Mouse (Mus musculus) T-helper 17 cell (primary cell): Measurements from ENCODE around the gene Rap1gap.

Source experiments
- in situ Hi-C, 2 experiments: fragments of 300-600 bp; cut with MboI, MseI; formaldehyde crosslinking; loops; 1 replicate in 1 of 2; 2 replicates in 1 of 2; pipeline ENCODE4 v1.15.1; 2025; ENCODE audit warnings: high pct_unique_total_duplicates in 2 of 2

Gene Rap1gap

DNA sequence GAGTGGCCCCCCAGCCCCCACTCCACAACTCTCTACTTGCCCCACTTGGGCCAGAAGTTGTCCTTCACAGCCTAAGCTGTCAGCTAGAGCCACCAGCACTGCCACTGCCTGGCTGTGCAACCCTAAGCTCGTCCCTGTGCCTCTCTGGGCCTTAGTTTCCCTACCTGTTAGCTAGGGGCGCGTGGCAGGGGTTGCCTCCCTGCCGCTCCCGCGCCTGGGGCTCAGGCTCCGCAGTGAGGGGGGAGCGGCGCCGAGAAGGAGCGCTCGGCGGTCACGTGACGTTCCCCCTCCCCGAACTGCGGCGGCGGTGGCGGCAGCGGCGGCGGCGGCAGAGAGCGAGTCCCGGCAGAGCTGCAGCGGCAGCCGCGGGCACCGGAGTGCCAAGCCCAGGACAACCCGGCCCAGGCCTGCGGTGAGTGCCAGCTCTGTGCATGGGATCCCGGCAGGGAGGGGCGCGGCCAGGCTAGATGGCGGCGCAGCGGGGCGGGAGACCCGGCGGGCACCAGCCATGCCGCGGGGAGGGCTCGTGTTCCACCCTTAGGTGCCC is at the start of gene Rap1gap:
Gene Rap1gap, plus strand, starts transcription at position 294 of the 547 bp plus-strand sequence.
- in situ Hi-C loops = no loop called here

DNA sequence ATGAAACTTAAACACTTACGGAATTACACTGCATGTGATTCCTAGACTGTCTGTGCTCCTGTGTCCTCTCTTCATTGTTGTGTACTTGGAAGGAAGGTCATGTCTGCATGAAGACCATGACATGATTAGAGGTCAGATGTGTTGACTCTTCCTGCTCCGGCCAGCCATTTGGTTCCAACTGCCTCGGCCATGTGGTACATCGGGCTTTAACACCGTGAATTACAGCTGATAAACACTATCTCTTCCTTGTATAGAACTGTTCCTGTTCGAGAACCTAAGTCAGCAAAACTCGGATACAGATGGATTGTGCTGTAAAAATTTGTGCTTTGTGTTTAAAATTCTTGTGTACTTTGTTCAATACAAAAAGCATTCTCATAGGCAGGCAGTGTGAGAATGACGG is 41.7 kb upstream of the Rap1gap start:
- in situ Hi-C loops = no loop called here

GRCm38 (mm10) chr4:137627476-137628235 is 36.9 kb upstream of the Rap1gap start:
- in situ Hi-C loops = no loop called here

- in situ Hi-C loops = no loop called here
Measured at GRCm38 (mm10) chr4:137628400-137628799, 36.1 kb upstream of the Rap1gap start.

GRCm38 (mm10) chr4:137629354-137629753 is 35.2 kb upstream of the Rap1gap start:
- in situ Hi-C loops = no loop called here

DNA sequence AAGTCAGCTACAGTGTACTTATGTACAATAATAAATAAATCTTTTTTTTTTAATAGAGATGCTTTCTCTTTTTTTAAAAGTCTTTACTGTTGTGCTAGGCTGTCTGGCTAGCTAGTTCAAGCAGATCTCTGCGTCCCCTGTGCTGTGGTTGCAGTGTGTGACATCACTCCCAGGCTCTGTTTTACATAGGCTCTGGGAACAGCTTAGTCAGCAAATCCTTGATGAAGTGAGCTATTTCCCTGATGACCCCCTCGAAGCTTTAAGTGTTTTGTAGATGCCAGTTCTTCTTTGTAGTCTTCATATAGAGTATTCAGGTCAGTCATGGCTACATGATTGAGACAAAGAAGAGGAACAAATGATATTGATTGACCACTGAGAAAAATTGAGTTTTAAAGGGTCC is 34.4 kb upstream of the Rap1gap start:
- in situ Hi-C loops = no loop called here

- in situ Hi-C loops = no loop called here
Measured at GRCm38 (mm10) chr4:137631596-137631995, 32.9 kb upstream of the Rap1gap start.

- in situ Hi-C loops = no loop called here
Measured at GRCm38 (mm10) chr4:137633394-137633793, 31.1 kb upstream of the Rap1gap start.

GRCm38 (mm10) chr4:137636597-137636996 is 27.9 kb upstream of the Rap1gap start:
- in situ Hi-C loops = no loop called here

DNA sequence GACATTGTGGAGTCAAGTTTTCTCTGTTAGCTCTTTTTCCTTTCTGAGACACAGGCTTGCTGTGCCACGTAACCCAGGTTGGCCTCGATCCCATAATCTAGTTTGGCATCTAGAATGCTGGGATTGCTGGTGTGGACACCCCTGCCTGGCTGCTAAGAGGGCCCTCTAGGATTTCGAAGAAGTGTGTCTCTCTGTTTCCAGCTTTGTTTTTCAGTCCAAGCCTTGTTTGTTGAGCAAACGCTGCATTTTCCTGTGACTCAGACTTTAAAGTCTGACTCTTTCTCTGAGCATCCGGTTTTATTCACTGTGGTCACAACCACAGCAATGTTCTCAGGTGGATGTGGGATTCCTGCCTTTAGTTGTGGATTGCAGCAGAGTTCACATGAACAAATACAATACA is 23.0 kb upstream of the Rap1gap start:
- in situ Hi-C loops = no loop called here

DNA sequence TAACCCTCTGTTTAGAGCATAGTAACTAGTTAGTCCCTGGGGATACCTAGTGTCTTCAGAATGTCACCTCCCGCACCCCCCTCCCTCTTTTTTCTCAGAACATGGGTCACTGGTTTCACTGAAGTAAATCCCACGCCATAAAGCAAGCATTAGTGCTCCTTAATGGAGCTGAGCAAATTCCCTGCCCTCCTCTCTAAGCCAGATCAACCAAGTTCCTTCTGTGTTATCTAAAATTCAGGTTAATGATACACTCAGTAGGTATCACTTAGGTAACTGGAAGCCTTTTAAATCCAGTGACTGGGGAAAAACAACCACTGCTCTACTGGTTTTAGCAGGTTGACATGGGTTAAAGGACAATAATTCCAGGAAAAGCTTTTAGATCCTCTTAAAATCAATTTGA is 22.4 kb upstream of the Rap1gap start:
- in situ Hi-C loops = no loop called here

- in situ Hi-C loops = no loop called here
Measured at GRCm38 (mm10) chr4:137643459-137643858, 21.1 kb upstream of the Rap1gap start.

DNA sequence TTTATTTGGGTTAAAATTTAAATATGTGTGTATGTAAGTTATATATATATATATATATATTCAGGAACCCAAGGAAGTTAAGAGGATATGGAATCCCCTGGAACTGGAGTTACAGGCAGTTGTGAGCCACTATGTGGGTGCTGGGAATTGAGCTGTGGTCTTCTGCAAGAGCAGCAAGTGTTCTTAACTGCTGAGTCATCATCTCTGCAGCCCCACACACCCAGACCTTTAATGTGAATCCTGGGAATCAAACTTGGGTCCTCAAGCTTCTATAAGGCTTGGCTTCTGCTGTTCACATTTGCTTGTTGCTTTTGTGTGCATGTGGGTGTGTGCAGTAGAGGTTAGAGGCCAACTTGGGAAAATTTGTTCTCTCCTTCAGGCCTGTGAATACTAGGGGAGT is 18.3 kb upstream of the Rap1gap start:
- in situ Hi-C loops = no loop called here

DNA sequence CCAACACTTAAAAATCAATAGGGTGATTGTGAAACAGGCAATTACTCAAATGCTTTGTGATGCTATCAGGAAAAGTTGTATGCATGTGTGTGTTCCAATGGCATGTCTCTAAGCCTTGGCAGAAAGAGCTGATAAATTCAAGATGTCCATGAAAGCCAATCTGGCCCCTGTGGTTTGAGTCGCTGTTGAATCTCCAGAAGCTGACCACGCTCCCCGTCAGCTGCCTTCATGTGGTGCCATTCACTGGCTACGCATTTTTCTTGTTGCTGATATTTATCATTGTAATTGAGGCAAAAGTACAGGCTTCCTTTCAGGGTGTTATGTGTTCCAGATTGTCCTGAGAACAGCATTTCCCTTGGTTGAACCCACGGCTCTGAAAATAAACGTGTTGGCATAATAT is 16.9 kb upstream of the Rap1gap start:
- in situ Hi-C loops = no loop called here

DNA sequence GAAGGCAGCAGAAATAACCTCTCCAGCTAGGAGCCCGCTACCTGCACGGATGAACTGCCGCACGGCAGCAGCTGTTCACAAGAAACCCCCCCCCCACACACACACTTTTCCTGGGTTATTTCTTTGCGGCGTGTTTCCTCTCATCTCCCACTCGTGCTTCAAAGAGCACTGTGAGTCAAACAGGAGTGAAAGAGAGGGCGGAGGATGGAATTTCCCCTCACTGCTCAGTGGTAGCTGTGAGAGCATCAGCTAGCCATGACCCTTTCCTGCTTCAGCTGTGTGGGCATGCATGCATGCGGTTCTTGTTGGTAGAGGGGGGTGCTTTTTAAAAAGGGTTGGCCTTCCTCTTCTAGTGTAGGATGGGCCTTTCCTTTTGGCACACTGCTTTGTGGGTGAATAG is 16.3 kb upstream of the Rap1gap start:
- in situ Hi-C loops = no loop called here

- in situ Hi-C loops = loop anchor here in 1 of 2 experiments (10.0 kb wide), 1 partner anchor 206 kb away; no protein-coding TSS in a partner anchor
Measured at GRCm38 (mm10) chr4:137650912-137651311, 13.6 kb upstream of the Rap1gap start.

DNA sequence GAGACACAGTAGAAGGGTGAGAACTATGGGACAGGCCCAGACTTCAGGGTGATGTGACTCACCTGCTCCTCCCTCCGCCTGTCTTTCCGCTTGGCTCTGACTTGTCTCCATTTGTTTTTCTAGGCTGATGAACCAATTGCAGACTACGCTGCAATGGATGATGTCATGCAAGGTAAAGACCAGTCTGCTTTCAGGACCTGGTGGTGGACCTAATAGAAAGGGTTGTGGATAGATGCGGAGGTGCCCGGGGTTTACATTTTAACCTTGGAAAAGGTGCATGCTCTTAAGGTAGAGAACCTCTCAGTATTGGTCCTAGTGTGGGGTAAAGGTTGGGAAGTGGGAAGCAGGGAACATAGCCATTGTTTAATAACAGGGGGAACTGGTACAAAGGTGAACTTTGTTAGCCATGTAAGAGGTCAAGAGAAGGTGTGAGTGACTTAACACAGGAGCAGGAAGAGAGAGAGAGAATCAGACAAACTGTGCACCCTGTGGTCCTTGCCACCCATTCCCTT is 11.6 kb upstream of the Rap1gap start:
- in situ Hi-C loops = loop anchor here in 1 of 2 experiments (10.0 kb wide), 1 partner anchor 208 kb away; no protein-coding TSS in a partner anchor

- in situ Hi-C loops = loop anchor here in 1 of 2 experiments (10.0 kb wide), 1 partner anchor 211 kb away; no protein-coding TSS in a partner anchor
Measured at GRCm38 (mm10) chr4:137655241-137656031, 9.1 kb upstream of the Rap1gap start.

GRCm38 (mm10) chr4:137657674-137658073 is 6.9 kb upstream of the Rap1gap start:
- in situ Hi-C loops = loop anchor here in 1 of 2 experiments (10.0 kb wide), 1 partner anchor 213 kb away; no protein-coding TSS in a partner anchor

DNA sequence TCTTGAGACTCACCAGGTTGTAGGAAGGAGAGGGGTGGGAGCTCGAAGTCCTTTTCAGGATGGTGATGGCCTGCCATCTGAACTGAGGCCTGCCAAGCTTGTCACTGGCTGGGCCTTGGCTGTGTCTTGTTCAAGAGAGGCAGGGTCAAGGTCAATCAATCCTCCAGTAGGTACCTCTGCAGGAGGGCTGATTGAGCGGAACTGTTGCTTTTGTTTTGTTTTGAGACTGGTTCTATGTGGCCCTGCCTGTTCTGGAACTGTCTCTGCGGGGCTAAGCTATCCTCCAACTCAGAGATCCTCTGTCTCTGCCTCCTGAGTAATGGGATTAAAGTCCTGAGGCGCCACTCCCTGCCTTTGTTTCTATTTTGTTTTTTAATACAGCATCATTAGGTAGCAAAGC is 5.0 kb upstream of the Rap1gap start:
- in situ Hi-C loops = loop anchor here in 1 of 2 experiments (10.0 kb wide), 1 partner anchor 215 kb away; no protein-coding TSS in a partner anchor

DNA sequence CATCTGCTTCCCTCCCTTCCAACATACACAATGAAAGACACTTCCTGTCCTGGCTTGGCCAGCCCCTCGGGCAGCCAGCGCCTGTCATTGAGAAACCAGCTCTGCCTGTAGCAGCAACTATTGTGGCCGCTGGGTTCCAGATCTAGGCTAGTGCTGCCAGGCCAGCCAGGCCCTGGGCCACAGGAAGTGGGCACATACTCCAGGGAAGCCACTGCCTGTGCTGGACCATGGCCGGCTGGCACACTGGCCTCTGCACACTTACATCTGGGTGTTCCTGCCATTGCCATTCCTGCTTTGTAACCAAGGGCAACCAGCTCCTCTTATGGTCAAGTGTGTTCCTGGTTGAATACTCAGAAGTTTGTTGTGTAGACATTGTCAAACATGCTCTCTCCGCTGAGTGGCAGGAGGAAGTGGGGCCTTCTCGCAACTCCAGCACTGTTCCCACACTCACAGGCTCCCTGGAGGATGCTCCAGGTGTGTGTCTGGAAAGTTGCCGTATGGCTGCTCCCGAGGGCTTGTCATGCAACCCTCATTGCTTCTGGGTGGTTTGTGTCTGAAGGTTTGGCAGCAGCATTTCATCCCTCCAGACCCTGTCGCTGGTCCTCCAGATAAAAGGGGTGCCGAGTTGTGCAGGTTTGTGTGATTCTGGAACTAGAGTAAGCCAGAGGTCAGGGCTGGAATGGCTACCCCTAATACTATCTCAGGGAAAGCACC is 4.0 kb upstream of the Rap1gap start:
- in situ Hi-C loops = no loop called here
